Mouse (Mus musculus): Measurements from ENCODE around the gene C1qtnf4.
A peak's percentile ranks its signal among the peaks of the same experiment; 100 is the strongest.

C1qtnf4 gene

DNA sequence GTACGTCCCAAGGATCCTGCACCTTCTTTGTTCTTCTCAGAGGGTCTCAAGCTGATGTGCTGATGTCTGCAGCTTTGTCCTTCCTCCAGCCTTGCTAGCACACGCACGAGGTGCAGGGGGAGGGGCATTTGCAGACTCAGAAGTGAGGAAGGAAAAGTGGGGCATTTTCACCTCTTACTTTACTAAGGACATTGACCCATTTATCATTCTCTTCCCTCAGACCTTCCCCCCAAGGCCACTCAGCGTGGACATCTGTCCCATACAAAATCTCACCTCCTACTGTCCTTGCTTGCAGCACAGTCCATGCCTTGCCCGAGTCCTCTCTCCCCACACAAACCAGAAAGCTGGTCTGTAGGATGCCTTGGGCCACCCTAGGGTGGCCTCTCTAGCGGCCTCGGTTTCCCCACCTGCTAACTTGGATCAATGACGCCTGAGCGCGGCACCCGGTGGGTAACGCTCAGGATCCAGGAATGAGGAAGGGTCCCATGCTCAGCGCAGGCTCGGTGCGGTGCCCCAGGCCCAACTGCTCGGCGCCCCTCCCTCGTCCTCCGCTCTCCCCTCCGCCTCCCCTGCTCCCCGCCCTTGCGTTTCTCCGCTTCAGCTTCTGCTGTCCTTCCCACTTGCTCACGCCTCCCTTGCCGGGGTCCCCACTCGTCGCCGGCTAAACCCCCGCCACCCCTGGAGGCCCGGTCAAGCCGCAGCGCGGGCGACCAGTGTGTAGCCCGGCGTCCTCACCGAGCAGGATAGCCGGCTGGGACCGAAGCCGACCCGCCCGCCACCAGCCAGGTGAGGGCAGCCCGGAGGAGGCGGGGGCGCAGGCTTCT lies at the start of gene C1qtnf4:
C1qtnf4 (plus strand) TSS at position 643 of the 824 bp plus-strand sequence.
- Histone ChIP-seq H3K36me3 (ENCODE audit: control insufficient read depth, insufficient read depth, low read length, poor library complexity, severe bottlenecking) (no peaks in the 10 kb centered on the region), H3K27me3 (ENCODE audit: control insufficient read depth, insufficient read depth, low read length, poor library complexity, severe bottlenecking) (peaks cover 2% of the 10 kb centered on the region; the same call in 1 of the 2 replicates)
- no peak for DNase-seq (ENCODE audit: low read depth, low spot score)

DNA sequence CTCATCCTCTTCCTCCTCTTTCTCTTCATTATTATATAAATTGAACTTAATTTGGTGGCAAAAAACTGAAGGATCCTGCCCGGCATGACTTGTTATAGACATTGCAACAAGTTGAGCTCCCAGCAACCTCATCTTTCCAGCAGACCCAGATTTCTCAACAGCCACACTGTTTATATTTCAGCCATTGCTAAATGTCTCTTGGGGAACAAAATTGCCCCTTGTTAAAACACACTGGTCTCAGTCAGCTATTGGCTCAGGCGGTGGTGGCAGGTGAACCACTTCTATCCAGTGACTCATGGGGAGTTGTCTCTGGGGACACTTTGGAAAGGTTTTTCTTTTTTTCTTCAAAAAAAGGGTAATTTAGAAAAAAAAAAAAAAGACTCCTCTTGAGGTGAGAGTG lies 47.0 kb upstream of the C1qtnf4 start:
- H3K27me3 ChIP-seq (ENCODE audit: control insufficient read depth, insufficient read depth, low read length, poor library complexity, severe bottlenecking): no peaks in the 10 kb centered on the region
- H3K36me3 ChIP-seq (ENCODE audit: control insufficient read depth, insufficient read depth, low read length, poor library complexity, severe bottlenecking): no peaks in the 10 kb centered on the region
- no peak for DNase-seq (ENCODE audit: low read depth, low spot score)

DNA sequence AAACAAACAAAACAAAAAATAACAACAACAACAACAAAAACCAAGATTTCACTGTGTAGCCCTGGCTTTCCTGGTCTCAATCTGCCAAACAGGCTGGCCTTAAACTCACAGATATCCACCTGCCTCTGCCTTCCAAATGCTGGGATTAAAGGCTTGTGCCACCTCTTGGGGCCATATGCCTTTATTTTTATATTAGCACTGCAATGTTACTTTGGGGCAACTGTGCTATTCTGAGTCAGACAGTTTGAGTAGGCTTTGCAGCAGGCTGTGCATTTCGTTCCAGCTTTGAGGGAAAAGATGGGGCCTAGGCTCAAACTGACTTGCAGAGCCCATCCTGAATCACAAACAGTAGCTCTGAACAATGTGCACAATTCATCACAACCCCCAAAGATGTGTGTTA lies 42.0 kb upstream of the C1qtnf4 start:
- Histone ChIP-seq H3K27me3 (ENCODE audit: control insufficient read depth, insufficient read depth, low read length, poor library complexity, severe bottlenecking) (no peaks in the 10 kb centered on the region), H3K36me3 (ENCODE audit: control insufficient read depth, insufficient read depth, low read length, poor library complexity, severe bottlenecking) (no peaks in the 10 kb centered on the region)
- DNase-seq (ENCODE audit: low read depth, low spot score): no peak

DNA sequence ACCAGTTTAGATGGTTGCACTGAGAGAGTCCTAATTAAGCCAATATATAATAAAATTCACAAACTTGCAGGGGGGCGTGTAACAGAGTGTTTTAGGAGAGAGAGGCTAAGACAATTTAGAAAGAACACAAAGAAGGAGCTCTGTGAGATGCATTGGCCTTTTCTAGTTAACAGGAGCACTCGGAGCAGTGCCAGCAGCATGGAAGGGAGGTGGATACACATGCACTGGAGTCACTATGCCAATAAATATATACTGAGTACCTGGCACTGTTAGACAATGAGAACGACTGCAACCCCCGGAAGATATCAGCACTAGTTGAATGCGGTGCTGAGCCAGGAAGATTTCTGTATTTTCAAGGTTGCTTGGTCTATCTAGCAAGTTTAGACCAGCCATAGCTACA lies 41.4 kb upstream of the C1qtnf4 start:
- no peaks in the 10 kb centered on the region for H3K27me3 ChIP-seq (ENCODE audit: control insufficient read depth, insufficient read depth, low read length, poor library complexity, severe bottlenecking)
- DNase-seq (ENCODE audit: low read depth, low spot score): no peak
- no peaks in the 10 kb centered on the region for H3K36me3 ChIP-seq (ENCODE audit: control insufficient read depth, insufficient read depth, low read length, poor library complexity, severe bottlenecking)

DNA sequence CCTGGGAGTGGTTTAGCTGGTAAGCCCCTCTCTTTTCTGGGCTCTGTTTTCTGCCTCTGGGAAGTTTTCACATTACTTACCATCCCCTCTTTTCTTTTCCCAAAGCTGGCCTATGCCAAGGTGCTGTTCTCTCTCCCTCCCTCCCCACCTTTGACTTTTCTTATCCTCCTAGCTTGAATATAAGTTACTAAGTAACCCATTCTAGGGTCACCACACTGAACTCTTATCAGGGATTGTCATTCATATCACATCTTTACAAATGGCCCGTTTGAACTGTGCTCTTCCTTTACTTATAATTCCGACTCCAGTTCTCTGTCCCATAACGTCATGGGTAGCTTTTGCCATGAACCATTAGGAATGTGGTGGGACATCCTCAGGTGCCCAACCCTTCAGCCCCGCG lies 40.4 kb upstream of the C1qtnf4 start:
- Histone ChIP-seq H3K36me3 (ENCODE audit: control insufficient read depth, insufficient read depth, low read length, poor library complexity, severe bottlenecking) (no peaks in the 10 kb centered on the region), H3K27me3 (ENCODE audit: control insufficient read depth, insufficient read depth, low read length, poor library complexity, severe bottlenecking) (no peaks in the 10 kb centered on the region)
- no peak for DNase-seq (ENCODE audit: low read depth, low spot score)

DNA sequence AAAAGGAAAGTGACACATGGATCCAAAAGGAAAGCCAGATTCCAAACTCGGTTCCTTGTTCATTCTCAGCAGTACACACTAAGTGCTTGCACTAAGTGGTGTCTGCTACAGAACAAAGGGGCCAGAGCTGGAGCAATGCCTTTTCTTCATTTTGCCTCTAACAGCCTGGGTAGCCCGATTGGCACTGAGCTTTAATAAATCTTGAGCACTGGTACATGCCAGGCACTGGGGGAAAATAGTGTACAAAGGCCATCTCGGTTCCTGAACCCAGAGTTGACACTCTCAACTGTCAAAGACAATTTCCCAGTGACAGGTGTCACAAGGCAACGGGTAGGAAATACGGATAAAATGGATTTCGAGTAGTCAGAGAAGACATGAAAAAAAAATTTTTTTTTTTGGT lies 39.5 kb upstream of the C1qtnf4 start:
- peak; percentile 4 for DNase-seq (ENCODE audit: low read depth, low spot score)
- no peaks in the 10 kb centered on the region for H3K27me3 ChIP-seq (ENCODE audit: control insufficient read depth, insufficient read depth, low read length, poor library complexity, severe bottlenecking)
- no peaks in the 10 kb centered on the region for H3K36me3 ChIP-seq (ENCODE audit: control insufficient read depth, insufficient read depth, low read length, poor library complexity, severe bottlenecking)

DNA sequence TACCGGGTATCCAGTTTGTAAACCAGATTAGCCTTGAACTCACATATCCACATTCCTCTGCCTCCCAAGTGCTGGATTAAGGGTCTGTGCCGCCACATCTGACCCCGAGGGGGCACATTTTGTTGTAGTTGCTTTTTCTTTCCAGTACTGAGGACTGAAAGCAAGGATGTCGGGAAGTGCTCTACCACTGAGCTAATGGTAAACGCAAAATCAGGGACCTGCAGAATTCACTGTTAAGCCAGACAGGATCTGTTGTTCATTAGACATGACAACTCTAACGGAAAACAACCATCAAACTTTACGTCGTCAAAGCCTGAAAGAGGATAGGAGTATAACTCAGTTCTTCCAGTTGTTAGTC lies 39.1 kb upstream of the C1qtnf4 start:
- no peak for DNase-seq (ENCODE audit: low read depth, low spot score)
- H3K36me3 ChIP-seq (ENCODE audit: control insufficient read depth, insufficient read depth, low read length, poor library complexity, severe bottlenecking): no peaks in the 10 kb centered on the region
- no peaks in the 10 kb centered on the region for H3K27me3 ChIP-seq (ENCODE audit: control insufficient read depth, insufficient read depth, low read length, poor library complexity, severe bottlenecking)

DNA sequence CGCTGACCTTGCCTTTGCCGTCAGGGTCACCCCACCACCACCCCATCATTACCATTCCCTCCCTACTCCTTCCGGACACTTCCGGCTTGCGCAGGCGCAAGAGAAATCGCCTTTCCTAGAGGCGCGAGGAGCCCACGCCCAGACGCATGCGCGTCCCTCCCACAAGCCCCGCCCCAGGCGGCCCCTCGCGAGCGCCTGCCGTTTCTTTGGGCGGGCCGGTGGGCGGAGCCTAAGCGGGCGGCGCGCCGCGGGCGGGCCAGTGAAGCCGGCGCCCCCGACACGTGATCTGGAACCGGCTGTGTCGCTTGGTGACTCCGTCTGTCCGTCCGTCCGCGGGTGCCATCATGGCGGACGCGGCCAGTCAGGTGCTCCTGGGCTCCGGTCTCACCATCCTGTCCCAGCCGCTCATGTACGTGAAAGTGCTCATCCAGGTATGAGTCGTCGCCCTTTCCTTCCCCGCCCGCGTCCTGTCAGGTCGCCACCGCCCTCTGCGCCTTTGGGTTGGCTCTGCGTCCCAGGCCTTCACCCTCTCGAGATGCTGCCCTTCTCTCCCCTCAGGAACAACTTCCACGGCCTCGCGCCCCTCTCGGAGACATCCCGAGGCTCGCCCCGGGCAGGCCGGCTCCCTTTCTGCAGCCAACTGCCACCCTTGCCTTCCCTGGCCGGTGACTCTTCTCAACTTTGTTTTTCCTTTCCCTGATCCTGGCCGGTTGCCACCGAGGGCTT lies 38.5 kb upstream of the C1qtnf4 start, which contains the start of gene Mtch2:
Mtch2 (plus strand) TSS at position 201 of the 726 bp plus-strand sequence.
- Histone ChIP-seq H3K36me3 (ENCODE audit: control insufficient read depth, insufficient read depth, low read length, poor library complexity, severe bottlenecking) (no peaks in the 10 kb centered on the region), H3K27me3 (ENCODE audit: control insufficient read depth, insufficient read depth, low read length, poor library complexity, severe bottlenecking) (no peaks in the 10 kb centered on the region)
- peak; percentile 98 for DNase-seq (ENCODE audit: low read depth, low spot score)

DNA sequence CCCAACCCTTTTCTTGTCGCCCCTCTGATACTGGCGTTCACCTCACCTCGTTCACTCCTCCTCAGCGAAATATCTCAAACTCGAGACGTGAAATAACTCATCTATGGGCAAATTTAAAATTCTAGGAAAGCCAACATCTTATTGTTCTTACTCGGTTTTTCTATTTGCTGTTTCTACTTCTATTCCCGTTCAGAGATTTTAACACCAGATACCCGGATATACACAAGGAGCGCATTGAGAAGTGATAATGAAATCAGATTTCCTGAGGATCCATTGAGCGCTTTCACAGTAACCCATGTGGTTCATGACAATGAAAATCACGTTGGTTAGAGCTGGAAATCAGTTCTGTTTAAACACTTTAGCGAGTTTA lies 38.0 kb upstream of the C1qtnf4 start:
- Histone ChIP-seq H3K27me3 (ENCODE audit: control insufficient read depth, insufficient read depth, low read length, poor library complexity, severe bottlenecking) (no peaks in the 10 kb centered on the region), H3K36me3 (ENCODE audit: control insufficient read depth, insufficient read depth, low read length, poor library complexity, severe bottlenecking) (0 out of 2 replicates have a peak, but pooled peaks cover 3% of the 10 kb centered on the region)
- DNase-seq (ENCODE audit: low read depth, low spot score): peak; percentile 8

DNA sequence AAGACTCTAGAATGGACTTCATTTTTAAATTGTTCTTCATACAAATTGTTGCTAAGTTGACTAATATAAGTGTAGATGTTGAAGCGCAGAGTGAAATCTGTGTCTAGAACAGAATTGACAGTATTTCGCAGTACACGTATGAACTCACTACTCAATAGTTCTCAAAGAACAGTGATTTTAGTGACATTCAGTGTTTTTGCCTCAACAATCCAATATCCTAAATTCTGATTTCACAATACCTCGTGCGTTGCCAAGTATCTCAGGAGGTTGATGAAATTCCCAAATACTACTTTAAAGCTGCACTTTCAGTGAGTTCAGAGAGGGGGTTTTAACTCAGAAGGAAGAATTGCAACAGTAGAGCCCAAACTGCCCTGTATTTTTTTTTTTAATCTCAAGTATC lies 37.3 kb upstream of the C1qtnf4 start:
- Histone ChIP-seq H3K27me3 (ENCODE audit: control insufficient read depth, insufficient read depth, low read length, poor library complexity, severe bottlenecking) (no peaks in the 10 kb centered on the region), H3K36me3 (ENCODE audit: control insufficient read depth, insufficient read depth, low read length, poor library complexity, severe bottlenecking) (peaks cover 6% of the 10 kb centered on the region; the same call in 1 of the 2 replicates)
- DNase-seq (ENCODE audit: low read depth, low spot score): no peak

DNA sequence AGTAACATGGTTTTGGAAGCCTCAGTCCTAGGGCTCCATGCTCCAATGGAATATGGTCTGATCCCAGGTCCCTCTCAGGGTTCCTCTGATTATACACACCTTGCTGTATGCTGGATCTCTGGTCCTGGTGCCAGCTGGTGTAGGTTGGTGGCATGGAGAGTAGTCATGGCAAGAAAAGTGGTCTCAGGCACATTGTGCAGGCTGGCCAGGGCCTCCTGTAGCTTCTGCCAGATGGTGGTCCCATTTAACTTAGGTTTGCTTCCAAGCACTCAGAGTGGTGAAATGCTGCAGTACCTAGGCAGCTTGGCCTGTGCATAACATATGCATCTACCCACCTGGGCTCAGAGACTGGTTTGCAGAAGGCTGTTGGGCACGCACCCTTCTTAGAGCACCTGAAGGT lies 35.3 kb upstream of the C1qtnf4 start:
- DNase-seq (ENCODE audit: low read depth, low spot score): no peak
- Histone ChIP-seq H3K36me3 (ENCODE audit: control insufficient read depth, insufficient read depth, low read length, poor library complexity, severe bottlenecking) (peaks cover 9% of the 10 kb centered on the region; the same call in 1 of the 2 replicates), H3K27me3 (ENCODE audit: control insufficient read depth, insufficient read depth, low read length, poor library complexity, severe bottlenecking) (no peaks in the 10 kb centered on the region)

DNA sequence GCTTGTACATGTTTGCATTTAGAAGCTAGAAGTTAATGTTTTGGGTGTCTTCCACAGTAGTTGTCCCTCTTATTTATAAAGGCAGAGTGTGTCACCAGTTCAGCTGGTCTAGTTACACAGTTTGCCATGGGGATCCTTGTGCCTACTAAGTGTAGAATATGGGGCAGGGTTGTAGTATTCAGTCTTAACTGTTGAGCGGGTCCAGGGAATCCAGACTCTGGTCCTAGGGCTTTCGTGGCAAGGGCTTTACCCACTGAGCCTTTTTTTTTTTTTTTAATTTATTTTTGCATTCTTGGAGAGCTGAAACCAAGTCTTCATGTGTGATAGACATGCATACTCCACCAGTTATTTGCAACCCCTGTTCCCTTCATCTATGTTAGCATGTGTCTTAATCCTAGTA lies 24.2 kb upstream of the C1qtnf4 start:
- Histone ChIP-seq H3K27me3 (ENCODE audit: control insufficient read depth, insufficient read depth, low read length, poor library complexity, severe bottlenecking) (no peaks in the 10 kb centered on the region), H3K36me3 (ENCODE audit: control insufficient read depth, insufficient read depth, low read length, poor library complexity, severe bottlenecking) (peaks cover 22% of the 10 kb centered on the region)
- no peak for DNase-seq (ENCODE audit: low read depth, low spot score)

DNA sequence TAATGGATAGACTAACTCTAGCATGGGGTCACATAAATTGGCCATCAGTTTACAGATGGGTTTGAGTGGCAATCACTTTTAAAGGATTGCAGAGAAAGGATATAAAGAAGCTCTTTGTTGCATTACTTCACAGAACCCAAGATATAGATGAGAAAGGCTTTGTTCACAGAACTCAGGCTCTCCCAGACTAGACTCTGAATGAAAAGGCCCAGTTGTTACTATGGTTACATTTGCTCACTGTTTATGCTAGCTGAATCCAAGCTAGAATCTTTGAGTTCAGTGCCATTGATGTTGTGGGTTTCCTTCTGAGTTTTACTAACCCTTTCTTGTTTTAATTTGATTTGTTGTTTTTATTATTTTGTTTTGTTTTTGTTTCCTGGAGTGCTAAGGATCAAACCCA lies 21.5 kb upstream of the C1qtnf4 start:
- H3K27me3 ChIP-seq (ENCODE audit: control insufficient read depth, insufficient read depth, low read length, poor library complexity, severe bottlenecking): no peaks in the 10 kb centered on the region
- H3K36me3 ChIP-seq (ENCODE audit: control insufficient read depth, insufficient read depth, low read length, poor library complexity, severe bottlenecking): peaks cover 20% of the 10 kb centered on the region
- no peak for DNase-seq (ENCODE audit: low read depth, low spot score)

DNA sequence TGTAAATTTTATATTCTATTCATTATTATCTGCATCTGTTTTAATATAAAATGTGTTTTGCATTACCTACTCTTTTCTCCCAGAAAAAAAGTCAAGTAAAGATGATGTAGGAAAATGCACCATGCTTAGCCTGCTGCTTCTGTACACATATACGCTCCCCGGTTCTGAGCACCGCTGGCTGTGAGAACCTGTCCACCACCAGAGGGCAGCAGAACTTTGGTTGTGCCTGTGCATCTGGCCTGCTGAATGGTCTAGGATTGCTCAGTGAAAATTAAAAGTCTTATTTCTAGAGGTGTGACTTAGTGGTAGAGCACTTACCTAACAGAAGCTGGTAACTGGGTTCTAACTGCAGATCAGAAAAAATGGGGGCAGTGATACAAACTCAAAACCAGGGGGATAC lies 19.1 kb upstream of the C1qtnf4 start:
- H3K36me3 ChIP-seq (ENCODE audit: control insufficient read depth, insufficient read depth, low read length, poor library complexity, severe bottlenecking): peaks cover 8% of the 10 kb centered on the region
- H3K27me3 ChIP-seq (ENCODE audit: control insufficient read depth, insufficient read depth, low read length, poor library complexity, severe bottlenecking): no peaks in the 10 kb centered on the region
- peak; percentile 81 for DNase-seq (ENCODE audit: low read depth, low spot score)

DNA sequence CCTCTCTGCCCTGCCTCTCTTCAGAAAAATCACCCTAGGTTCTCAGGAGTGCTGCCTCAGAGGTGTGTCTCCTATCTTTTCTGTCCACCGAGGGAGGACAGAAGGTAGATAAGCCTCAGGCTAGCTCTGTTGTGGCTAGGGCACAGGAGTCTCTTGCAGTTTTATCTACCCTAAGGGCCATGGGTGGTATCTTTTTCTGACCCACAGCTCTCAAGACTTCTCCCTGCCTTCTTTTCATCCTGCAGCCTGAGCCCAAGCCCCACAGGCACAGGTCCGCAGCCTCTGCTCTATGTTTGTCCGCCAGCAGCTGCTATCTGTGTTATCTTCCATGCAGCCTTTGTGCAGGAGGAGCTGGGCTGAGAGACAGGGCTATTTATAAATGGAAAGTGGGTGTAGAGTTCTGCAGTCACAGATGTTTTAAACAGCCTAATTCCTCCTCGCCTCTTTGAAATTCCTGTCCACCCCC lies 15.5 kb upstream of the C1qtnf4 start:
- DNase-seq (ENCODE audit: low read depth, low spot score): no peak
- no peaks in the 10 kb centered on the region for H3K27me3 ChIP-seq (ENCODE audit: control insufficient read depth, insufficient read depth, low read length, poor library complexity, severe bottlenecking)
- peaks cover 4% of the 10 kb centered on the region for H3K36me3 ChIP-seq (ENCODE audit: control insufficient read depth, insufficient read depth, low read length, poor library complexity, severe bottlenecking)

All from splenic B cell, adult 2 months (primary cell).